ENCODE assay signal across 11 mouse cellular contexts in the genomic region with DNA sequence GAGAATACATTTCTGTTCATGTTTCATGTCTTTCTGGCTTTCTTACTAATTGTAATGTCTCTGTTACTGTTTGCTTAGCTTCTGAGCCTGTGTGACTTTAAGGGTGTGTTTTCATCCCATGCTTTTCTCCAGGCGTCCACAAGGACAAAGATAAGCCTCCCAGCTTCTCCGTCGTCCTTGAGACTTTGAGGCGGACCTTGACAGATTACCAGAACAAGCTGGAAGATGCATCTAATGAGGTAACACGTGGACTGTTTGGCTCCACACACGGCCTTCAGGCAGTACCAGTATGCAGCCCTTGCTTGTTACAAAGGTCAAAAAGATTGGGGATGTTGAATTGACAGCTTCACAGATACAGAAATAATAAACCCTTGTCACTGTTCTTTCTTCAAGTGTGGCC.
A peak's percentile ranks its signal among the peaks of the same experiment; 100 is the strongest.
DNase-seq lines count a peak whose midpoint lies in the region; ATAC-seq lines count a peak whose summit lies in the region.
"Had no signal": no experiment of that assay in that cellular context is flagged by ENCODE, and none has a peak within 500 bp of the region (broad histone marks: within the 10 kb centered on the region; RNA-seq: fewer than 3 reads in every experiment).

No protein-coding gene starts in this region.

- peaks cover 18% of the 10 kb centered on the region for H3K4me1 ChIP-seq in hindbrain, embryonic 12.5 days
- peaks cover 10% of the 10 kb centered on the region for H3K4me1 ChIP-seq in hindbrain, embryonic 13.5 days (replicated peaks)
- peaks cover 24% of the 10 kb centered on the region for H3K4me1 ChIP-seq in forebrain, embryonic 10.5 days

- H3K36me3 ChIP-seq in hindbrain, embryonic 12.5 days: no peaks in the 10 kb centered on the region
- H3K36me3 ChIP-seq in hindbrain, embryonic 13.5 days: no peaks in the 10 kb centered on the region
- no peaks in the 10 kb centered on the region for H3K36me3 ChIP-seq in forebrain, embryonic 10.5 days (replicated peaks)

- H3K9ac ChIP-seq in hindbrain, embryonic 12.5 days: no peak overlapping the region
- no peak overlapping the region for H3K9ac ChIP-seq in hindbrain, embryonic 13.5 days
- H3K9ac ChIP-seq: liver, embryonic 14.5 days had no signal

- H3K4me2 ChIP-seq in hindbrain, embryonic 12.5 days (replicated peaks): no peak overlapping the region
- H3K4me2 ChIP-seq in hindbrain, embryonic 13.5 days: no peak overlapping the region
- H3K4me2 ChIP-seq: heart, embryonic 11.5 days had no signal

- 14% methylated on average over 6 of the region's 6 CpGs for WGBS in hindbrain, embryonic 12.5 days
- 18% methylated on average over 6 of the region's 6 CpGs for WGBS in hindbrain, embryonic 13.5 days
- 32% methylated on average over 6 of the region's 6 CpGs for WGBS in forebrain, embryonic 10.5 days

- no peaks in the 10 kb centered on the region for H3K27me3 ChIP-seq in hindbrain, embryonic 12.5 days
- H3K27me3 ChIP-seq in hindbrain, embryonic 13.5 days: no peaks in the 10 kb centered on the region
- H3K27me3 ChIP-seq in forebrain, embryonic 10.5 days (ENCODE audit: poor library complexity, severe bottlenecking): no peaks in the 10 kb centered on the region

- H3K4me3 ChIP-seq in hindbrain, embryonic 12.5 days: no peak overlapping the region
- no peak overlapping the region for H3K4me3 ChIP-seq in hindbrain, embryonic 13.5 days
- H3K4me3 ChIP-seq in forebrain, embryonic 10.5 days: no peak overlapping the region

- no peak for ATAC-seq in hindbrain, embryonic 12.5 days (ENCODE audit: low FRiP score)
- ATAC-seq in hindbrain, embryonic 13.5 days (ENCODE audit: low FRiP score): no peak

- no peaks in the 10 kb centered on the region for H3K9me3 ChIP-seq in hindbrain, embryonic 12.5 days (replicated peaks)
- H3K9me3 ChIP-seq in hindbrain, embryonic 13.5 days: no peaks in the 10 kb centered on the region
- H3K9me3 ChIP-seq in forebrain, embryonic 10.5 days: no peaks in the 10 kb centered on the region

- peak overlapping the region; percentile 41; the same call in 1 of the 2 replicates for H3K27ac ChIP-seq in hindbrain, embryonic 12.5 days
- H3K27ac ChIP-seq in hindbrain, embryonic 13.5 days: no peak overlapping the region
- H3K27ac ChIP-seq in forebrain, embryonic 10.5 days: no peak overlapping the region
- H3K27ac ChIP-seq: liver, embryonic 14.5 days had no signal

- DNase-seq in Muller cell, postnatal 12 days (ENCODE audit: inconsistent ontology term): peak; percentile 0
- peak; percentile 76 for DNase-seq in adrenal gland, postnatal 14 days
- peak; percentile 6 to 41 for DNase-seq in kidney, postnatal 36 days
- no peak for DNase-seq in right cerebral cortex, postnatal 4 days
- DNase-seq in MN1 (ENCODE audit: low spot score): no peak
- DNase-seq in forebrain, embryonic 10.5 days (ENCODE audit: extremely low spot score, low spot score): no peak
- DNase-seq: cerebellum, adult 9-10 months had no signal

Comparison
In these comparisons a context has a peak if more than half of its experiments do, and no peak if none do; other contexts are left out.
1. DNase-seq: peak in Muller cell, postnatal 12 days (single experiment), adrenal gland, postnatal 14 days (single experiment) and kidney, postnatal 36 days (2 of 2); none in right cerebral cortex, postnatal 4 days (single experiment), MN1 (single experiment) and forebrain, embryonic 10.5 days (single experiment).